Mouse (Mus musculus) embryonic facial prominence, embryonic 10.5 days (tissue): ENCODE results near the gene Thy1. TPM values are rescaled to one million over a fixed set of nuclear protein-coding genes. Genes with fewer than 3 reads are reported as not detected.

Experiments
- DNase-seq: peaks from one replicate; pipeline ENCODE4 v3.0.0-alpha.2; 2017; ENCODE audit warnings: low spot score
- H3K27ac ChIP-seq: fragments of 300-500 bp; sonication (generic); replicated peaks from 2 replicates; pipeline ENCODE4 v1.5.1; 2016; ENCODE audit warnings: mild to moderate bottlenecking
- H3K27me3 ChIP-seq: fragments of 300-500 bp; sonication (generic); replicated peaks from 2 replicates; pipeline ENCODE4 v1.6.1; 2016; ENCODE audit warnings: low read depth, mild to moderate bottlenecking; ENCODE audit not compliant: poor library complexity, severe bottlenecking
- H3K36me3 ChIP-seq: fragments of 300-500 bp; sonication (generic); replicated peaks from 2 replicates; pipeline ENCODE4 v1.6.1; 2016; ENCODE audit warnings: mild to moderate bottlenecking, moderate library complexity
- H3K4me1 ChIP-seq: fragments of 300-500 bp; sonication (generic); 2 replicates; pipeline ENCODE4 v1.6.1; 2016
- H3K4me3 ChIP-seq: fragments of 300-500 bp; sonication (generic); 2 replicates; pipeline ENCODE4 v1.5.1; 2016; ENCODE audit warnings: mild to moderate bottlenecking, moderate library complexity
- H3K9me3 ChIP-seq: fragments of 300-500 bp; sonication (generic); 2 replicates; pipeline ENCODE4 v1.6.1; 2016; ENCODE audit warnings: mild to moderate bottlenecking
- WGBS: fragments of 180-500 bp; shearing (Covaris S2); methylation state at CpG from one replicate; pipeline ENCODE4 v1.1.7; 2016; 5-methylcytosine and 5-hydroxymethylcytosine counted together
- polyA plus RNA-seq: library from polyadenylated mRNA; unstranded; fragments of >200 nt; fragmentation: Nextera tagmentation; extraction: Ambion mirVana; gene quantifications from 2 replicates; pipeline ENCODE4 v1.2.1, GENCODE M21; 2016

Thy1 gene
- polyA plus RNA-seq, 1 experiment from 2014 or later, result 0.39 TPM

DNA sequence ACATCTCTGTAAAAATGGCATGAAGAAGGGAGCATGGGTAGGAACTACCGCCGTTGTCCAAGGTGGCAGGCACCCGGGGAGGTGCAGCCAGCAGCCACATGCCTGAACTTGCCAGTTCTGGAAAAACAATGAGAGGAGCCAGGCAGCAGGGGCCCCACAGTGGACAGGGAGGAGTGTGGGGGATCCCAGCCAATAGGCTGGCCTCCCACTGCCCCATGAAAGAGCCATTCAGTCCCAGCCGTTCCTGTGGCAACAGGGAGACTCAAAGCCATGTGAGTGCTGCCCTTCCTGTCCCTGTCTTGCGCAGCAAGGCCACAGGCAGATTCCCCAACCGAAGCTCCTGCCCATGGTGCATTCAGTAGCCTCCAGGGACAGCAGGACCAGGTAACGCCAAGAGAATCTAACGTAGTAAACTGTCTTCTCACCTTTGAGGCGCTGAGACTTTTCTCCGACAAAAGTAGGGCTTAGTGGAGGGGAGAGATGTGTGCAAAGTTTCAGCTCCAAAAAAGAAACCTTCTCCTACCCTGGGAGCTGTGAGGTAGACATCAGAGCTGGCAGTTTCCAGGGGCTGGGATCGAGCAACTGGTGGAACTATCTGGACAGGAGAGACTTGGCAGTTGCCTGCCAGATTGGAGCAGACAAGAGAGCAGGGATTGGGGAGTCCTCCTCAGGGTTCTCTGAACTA, 28.9 kb downstream of the Thy1 start:
- Histone ChIP-seq H3K27me3 (peaks cover 27% of the 10 kb centered on the region), H3K4me1 (peaks cover 72% of the 10 kb centered on the region), H3K4me3 (peak overlapping the region; percentile 39), H3K36me3 (no peaks in the 10 kb centered on the region), H3K27ac (peak overlapping the region; percentile 76), H3K9me3 (no peaks in the 10 kb centered on the region)
- peak; percentile 77 for DNase-seq
- WGBS, result 19% methylated on average over 11 of the region's 11 CpGs

DNA sequence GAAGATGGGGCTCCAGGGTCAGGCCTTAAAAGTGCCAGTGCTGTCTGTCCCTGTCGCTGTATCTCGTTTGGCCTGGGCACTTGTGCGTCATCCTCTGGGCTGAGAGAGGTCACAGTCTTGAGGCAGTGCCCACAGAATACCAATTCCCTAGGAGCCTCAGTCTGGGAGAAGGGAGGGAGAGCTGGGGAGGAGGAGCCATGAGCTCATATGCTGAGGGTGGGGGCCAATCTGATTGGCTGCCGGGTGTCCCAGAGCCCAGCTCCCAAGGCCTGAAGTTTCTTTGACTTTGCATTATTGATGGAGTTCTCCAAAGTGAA, 29.4 kb downstream of the Thy1 start:
- no peak for DNase-seq
- peak overlapping the region; percentile 39 for H3K4me3 ChIP-seq

DNA sequence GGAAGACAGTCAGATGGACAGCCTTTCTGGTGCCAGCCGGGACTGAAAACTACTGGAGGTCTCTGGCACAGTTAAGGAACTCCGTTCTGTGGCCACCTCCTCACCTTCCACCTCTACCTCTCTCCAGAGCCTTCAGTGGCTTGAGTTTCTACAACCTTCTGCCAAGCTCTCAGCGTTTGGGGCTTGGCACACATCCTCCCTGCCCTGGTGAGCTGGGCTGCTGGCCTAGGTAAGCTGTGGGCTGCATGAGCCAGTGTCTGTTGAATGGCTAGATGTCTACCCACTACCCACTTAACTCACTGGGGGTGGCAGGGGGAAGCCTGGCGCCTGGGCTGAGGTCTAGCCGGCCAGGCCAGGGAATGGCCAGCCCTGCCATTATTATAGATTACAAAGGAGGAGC, 29.9 kb downstream of the Thy1 start:
- H3K4me1 ChIP-seq, result peaks cover 61% of the 10 kb centered on the region
- H3K9me3 ChIP-seq, result no peaks in the 10 kb centered on the region
- no peak for DNase-seq
- peaks cover 28% of the 10 kb centered on the region for H3K27me3 ChIP-seq
- peak overlapping the region; percentile 76 for H3K27ac ChIP-seq
- H3K4me3 ChIP-seq, result peak overlapping the region; percentile 39; the same call in 1 of the 2 replicates
- 64% methylated on average over 5 of the region's 5 CpGs for WGBS
- no peaks in the 10 kb centered on the region for H3K36me3 ChIP-seq

More for the DNA sequence above, 29.4 kb downstream of the Thy1 start:
- peak overlapping the region; percentile 76 for H3K27ac ChIP-seq
- H3K36me3 ChIP-seq, result no peaks in the 10 kb centered on the region
- 36% methylated on average over 4 of the region's 4 CpGs for WGBS
- no peaks in the 10 kb centered on the region for H3K9me3 ChIP-seq
- H3K27me3 ChIP-seq, result peaks cover 30% of the 10 kb centered on the region
- peaks cover 67% of the 10 kb centered on the region for H3K4me1 ChIP-seq

DNA sequence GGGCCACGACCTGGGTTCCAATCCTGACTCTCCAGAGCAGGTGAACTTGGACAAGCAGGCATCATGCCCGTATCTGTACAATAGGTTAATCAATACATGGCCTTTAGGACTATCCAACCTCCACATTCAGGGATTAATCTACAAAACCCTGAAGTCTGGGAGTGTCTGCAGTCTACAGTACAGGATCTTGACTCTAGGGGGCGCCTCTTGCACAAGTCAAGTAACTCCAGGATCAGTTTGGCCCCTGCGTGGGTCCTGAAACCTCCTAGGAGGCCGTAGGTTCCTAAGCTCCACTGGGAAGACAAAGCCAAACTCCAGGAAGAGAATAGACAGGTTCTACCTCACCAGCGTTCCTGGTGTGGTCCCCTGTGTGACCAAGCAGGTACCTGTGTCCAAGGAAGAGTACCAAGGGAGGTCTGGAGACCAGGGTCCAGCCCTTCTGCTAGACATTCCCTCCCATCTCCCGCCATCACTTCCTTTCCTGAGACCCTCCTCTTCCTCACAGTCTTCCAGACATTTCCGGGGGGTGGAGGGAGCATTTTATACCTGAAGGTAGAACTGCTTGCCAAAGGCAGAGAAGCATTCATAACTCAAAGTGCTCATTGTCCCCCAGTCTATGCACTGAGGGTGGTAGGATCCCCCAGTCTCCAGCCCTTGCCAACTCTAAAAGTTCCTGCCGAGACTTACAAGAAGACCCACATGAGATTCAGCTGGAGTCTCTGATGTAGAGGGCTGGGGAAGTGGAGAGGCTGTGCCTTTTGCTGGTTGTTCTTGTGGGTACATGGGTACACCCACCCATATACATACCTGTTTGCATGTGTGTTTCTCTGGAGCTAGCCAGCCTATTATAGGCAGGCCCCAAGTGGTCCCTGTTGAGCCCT, 31.5 kb downstream of the Thy1 start:
- 59% methylated on average over 9 of the region's 9 CpGs for WGBS
- Histone ChIP-seq H3K36me3 (no peaks in the 10 kb centered on the region), H3K27me3 (peaks cover 36% of the 10 kb centered on the region), H3K9me3 (no peaks in the 10 kb centered on the region), H3K4me1 (peaks cover 67% of the 10 kb centered on the region), H3K27ac (no peak overlapping the region), H3K4me3 (no peak overlapping the region)
- no peak for DNase-seq

DNA sequence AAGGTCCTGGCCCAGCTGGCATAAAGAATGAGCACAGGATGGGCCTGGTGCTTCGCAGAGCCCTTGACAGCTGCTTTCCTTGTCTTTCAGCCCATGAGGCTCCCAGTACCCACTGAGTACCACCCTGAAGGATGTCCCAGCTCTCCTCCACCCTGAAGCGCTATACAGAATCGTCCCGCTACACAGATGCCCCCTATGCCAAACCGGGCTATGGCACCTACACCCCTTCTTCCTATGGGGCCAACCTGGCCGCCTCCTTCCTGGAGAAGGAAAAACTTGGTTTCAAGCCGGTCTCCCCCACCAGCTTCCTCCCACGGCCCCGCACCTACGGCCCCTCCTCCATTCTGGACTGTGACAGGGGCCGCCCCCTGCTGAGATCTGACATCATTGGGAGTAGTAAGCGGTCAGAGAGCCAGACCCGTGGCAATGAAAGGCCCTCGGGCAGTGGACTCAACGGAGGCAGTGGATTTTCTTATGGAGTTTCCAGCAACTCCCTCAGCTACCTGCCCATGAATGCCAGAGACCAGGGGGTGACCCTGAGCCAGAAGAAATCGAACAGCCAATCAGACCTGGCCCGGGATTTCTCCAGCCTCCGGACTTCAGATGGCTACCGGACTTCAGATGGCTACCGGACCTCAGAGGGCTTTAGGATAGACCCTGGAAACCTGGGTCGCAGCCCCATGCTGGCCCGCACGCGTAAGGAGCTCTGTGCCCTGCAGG, 32.3 kb downstream of the Thy1 start:
- H3K9me3 ChIP-seq, result no peaks in the 10 kb centered on the region
- H3K4me3 ChIP-seq, result no peak overlapping the region
- 71% methylated on average over 24 of the region's 24 CpGs for WGBS
- H3K36me3 ChIP-seq, result no peaks in the 10 kb centered on the region
- no peak overlapping the region for H3K27ac ChIP-seq
- H3K27me3 ChIP-seq, result peaks cover 43% of the 10 kb centered on the region
- no peak for DNase-seq
- H3K4me1 ChIP-seq, result peaks cover 61% of the 10 kb centered on the region

DNA sequence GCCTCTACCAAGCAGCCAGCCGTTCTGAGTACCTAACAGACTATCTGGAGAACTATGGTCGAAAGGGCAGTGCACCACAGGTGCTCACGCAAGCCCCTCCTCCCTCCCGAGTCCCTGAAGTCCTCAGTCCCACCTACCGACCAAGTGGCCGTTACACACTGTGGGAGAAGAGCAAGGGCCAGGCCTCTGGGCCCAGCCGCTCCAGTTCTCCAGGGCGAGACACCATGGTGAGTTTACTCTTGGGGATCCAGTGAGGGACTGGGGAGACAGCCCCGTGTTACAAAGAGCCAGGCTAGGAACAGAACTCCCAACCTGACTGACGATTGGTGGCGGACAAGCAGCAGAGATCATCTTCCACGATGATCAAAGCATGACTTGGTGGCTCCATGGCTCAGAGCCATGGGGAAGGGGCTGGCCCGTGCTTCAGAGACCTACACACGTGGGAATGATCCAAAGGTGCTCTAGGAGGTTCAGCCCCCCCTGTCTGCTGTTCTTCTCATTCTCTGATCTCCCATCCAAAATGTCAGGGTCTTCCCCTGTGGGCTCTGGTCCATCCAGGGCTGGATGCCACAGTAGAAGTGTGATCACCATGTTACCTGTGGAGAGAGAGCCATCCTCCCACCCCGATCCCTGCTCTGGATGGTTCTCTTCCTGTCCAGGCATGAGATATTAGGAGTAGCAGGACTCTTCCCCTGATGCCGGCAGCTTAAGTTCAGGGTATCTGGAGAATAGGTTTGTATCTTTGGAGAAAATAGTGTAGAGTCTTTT, 33.0 kb downstream of the Thy1 start:
- Histone ChIP-seq H3K9me3 (no peaks in the 10 kb centered on the region), H3K4me1 (peaks cover 54% of the 10 kb centered on the region), H3K4me3 (no peak overlapping the region), H3K36me3 (no peaks in the 10 kb centered on the region), H3K27me3 (peaks cover 50% of the 10 kb centered on the region), H3K27ac (no peak overlapping the region)
- DNase-seq, result no peak
- 64% methylated on average over 16 of the region's 16 CpGs for WGBS

DNA sequence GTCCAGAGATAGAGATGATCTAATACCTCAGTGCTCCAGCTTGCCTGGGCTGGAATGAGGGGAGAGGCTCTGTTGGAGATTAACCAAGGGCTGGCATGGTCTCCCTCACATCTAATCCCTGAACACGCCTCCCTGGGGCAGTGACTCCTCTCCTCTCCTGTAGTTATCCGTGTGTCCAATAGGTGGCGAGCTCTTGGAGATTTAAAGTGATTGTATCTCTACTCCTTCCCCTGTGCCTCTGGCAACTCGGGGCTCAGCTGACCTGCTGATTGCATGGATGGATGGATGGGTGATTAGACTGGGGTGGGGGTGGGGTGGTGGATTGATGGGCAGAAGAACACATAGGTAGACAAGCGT, 33.6 kb downstream of the Thy1 start:
- Histone ChIP-seq H3K4me3 (no peak overlapping the region), H3K27me3 (peaks cover 56% of the 10 kb centered on the region), H3K9me3 (no peaks in the 10 kb centered on the region), H3K4me1 (peaks cover 48% of the 10 kb centered on the region), H3K36me3 (no peaks in the 10 kb centered on the region), H3K27ac (no peak overlapping the region)
- peak; percentile 68 for DNase-seq
- WGBS, result 10% methylated on average over 5 of the region's 5 CpGs

DNA sequence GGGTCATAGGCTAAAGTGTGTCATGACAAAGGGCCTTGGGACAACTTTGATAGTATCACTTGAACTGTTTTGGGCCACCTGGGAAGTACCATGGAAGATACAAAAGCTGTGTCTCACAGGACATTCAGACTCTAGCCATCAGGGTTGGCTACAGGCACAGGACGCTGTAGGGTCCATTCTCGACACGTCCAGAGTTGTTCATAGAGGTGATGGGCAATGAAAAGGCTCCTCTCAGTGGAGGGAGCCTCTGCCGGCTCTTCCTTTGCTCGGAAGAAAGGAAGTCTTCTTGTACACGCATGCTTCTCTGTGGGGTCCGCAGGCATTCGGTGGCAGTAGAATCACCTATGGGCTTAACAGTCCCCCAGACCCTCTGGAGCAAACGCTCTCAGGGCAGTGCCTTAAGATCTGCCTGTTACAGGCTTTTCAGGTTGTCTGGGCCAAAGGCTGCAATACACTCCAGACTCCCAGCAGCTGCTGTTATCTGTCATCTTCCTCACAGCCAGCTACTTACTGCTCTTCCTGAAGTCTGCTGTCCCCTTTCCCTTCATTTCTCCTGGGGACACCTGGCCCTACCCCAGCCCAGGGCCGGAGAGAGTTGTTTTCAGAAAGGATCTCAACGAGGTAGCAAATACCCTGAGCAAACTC, 34.2 kb downstream of the Thy1 start:
- peaks cover 61% of the 10 kb centered on the region for H3K27me3 ChIP-seq

DNA sequence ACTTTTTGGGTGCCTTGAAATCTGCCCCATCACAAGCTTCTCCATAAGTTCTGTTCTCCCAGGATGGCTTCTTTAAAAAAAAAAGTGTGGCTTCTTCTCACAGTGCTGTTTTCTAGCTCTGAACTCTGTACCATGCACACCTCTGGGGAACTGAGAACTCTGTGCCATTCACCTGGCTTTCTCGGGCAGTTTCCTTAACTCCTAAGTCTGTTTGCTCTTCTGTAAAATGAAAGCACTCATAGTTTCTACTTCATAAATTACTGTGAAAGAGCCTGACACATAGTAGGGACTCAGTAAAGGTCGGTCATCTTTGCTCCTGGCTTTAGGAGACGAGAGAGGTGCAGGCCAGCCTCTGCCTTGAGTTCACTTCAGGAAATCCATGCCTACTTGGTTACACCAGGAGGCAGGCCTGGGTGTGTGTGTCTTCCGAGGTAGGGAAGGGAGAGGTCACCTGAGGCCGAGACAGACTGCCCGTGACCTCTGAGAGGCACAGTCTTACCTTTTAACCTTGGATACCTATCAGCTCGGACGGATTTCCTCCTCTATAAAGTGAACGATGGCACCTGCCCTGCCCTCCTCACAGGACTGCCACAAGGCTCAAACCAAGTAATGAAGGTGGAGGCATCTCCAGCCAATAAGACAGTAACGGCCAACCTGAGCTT, 35.1 kb downstream of the Thy1 start:
- no peak overlapping the region for H3K27ac ChIP-seq
- H3K27me3 ChIP-seq, result peaks cover 67% of the 10 kb centered on the region
- no peak for DNase-seq
- H3K4me1 ChIP-seq, result peaks cover 33% of the 10 kb centered on the region
- H3K36me3 ChIP-seq, result no peaks in the 10 kb centered on the region
- H3K9me3 ChIP-seq, result no peaks in the 10 kb centered on the region
- H3K4me3 ChIP-seq, result no peak overlapping the region
- WGBS, result 79% methylated on average over 10 of the region's 10 CpGs

More for the DNA sequence above, 34.2 kb downstream of the Thy1 start:
- WGBS, result 84% methylated on average over 11 of the region's 11 CpGs
- peaks cover 41% of the 10 kb centered on the region for H3K4me1 ChIP-seq
- no peaks in the 10 kb centered on the region for H3K36me3 ChIP-seq
- DNase-seq, result no peak
- H3K9me3 ChIP-seq, result no peaks in the 10 kb centered on the region
- H3K4me3 ChIP-seq, result no peak overlapping the region
- no peak overlapping the region for H3K27ac ChIP-seq

DNA sequence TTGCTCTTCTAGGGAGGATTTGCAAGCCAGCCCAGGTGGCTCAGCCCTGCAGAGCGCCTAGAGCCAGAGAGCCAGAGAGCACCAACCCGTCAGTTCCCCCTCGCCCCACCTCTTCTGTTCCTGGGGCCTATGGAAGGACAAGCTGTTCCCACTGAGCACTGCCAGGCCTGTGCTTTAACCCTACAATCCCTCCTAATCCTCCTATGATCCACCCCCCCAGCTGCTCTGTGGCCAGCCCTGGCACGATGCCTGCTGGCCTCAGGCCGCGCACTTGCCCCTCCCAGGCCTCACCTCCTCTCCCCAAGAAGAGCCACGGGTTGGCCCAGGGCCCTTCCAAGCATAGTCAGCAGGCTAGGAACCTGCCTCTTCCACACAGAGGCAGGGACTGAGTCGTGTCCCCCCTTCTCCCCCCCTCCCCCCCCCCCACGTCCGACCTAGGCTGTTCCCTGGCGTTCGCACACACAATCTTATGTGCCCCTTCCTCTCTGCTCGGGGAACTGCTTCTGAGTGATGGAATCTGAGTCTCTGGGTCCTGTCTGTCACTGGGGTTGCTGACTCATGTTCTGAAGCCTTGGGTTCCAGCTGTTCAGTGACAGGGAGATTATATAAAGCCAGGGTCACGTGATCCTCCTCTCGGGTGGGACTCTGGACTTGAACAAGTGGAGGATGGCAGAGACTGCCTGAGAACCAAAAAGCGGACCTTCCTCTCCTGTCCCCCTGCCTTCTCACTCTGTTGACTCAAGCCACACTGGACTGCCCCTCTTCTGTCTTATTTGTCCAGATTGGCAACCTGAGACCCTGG, 36.0 kb downstream of the Thy1 start:
- no peak overlapping the region for H3K27ac ChIP-seq
- H3K4me3 ChIP-seq, result no peak overlapping the region
- no peaks in the 10 kb centered on the region for H3K9me3 ChIP-seq
- H3K4me1 ChIP-seq, result peaks cover 37% of the 10 kb centered on the region
- 41% methylated on average over 16 of the region's 16 CpGs for WGBS
- no peak for DNase-seq
- peaks cover 76% of the 10 kb centered on the region for H3K27me3 ChIP-seq
- no peaks in the 10 kb centered on the region for H3K36me3 ChIP-seq
